Mouse (Mus musculus) spleen, adult 2 months (tissue): ENCODE data around the gene Spp1. TPM values are rescaled to one million over a fixed set of nuclear protein-coding genes. Genes with fewer than 3 reads are reported as not detected.

Source experiments
- DNase-seq, 2 experiments: peaks; one replicate each; pipeline versions ENCODE4 v3.0.0 to v3.0.0-alpha.2; 2012 to 2021; ENCODE audit warnings: low spot score in 2 of 2, low read depth in 1 of 2
- H3K27ac ChIP-seq: fragments of 200-500 bp; 2 replicates; pipeline ENCODE4 v1.5.1; 2012; ENCODE audit warnings: low read length, inconsistent platforms; ENCODE audit not compliant: insufficient read depth
- H3K27me3 ChIP-seq: fragments of 200-500 bp; 2 replicates; pipeline ENCODE4 v1.6.1; 2012; ENCODE audit warnings: mild to moderate bottlenecking, moderate library complexity, low read length, inconsistent platforms; ENCODE audit not compliant: control insufficient read depth, insufficient read depth
- H3K36me3 ChIP-seq: fragments of 200-500 bp; 2 replicates; pipeline ENCODE4 v1.6.1; 2012; ENCODE audit warnings: mild to moderate bottlenecking, low read length, inconsistent platforms; ENCODE audit not compliant: control insufficient read depth, insufficient read depth
- H3K4me1 ChIP-seq: fragments of 200-500 bp; 2 replicates; pipeline ENCODE4 v1.6.1; 2011; ENCODE audit warnings: inconsistent platforms; ENCODE audit not compliant: control insufficient read depth, insufficient read depth, insufficient read length
- H3K4me3 ChIP-seq: fragments of 200-500 bp; 2 replicates; pipeline ENCODE4 v1.5.1; 2011; ENCODE audit warnings: mild to moderate bottlenecking, inconsistent platforms; ENCODE audit not compliant: insufficient read depth, insufficient read length; ENCODE audit errors: extremely low read depth
- CTCF ChIP-seq: fragments of 200-500 bp; IDR thresholded peaks from 2 replicates; pipeline ENCODE4 v1.5.1; 2011; ENCODE audit warnings: mild to moderate bottlenecking, inconsistent platforms; ENCODE audit not compliant: insufficient read depth, insufficient read length, insufficient replicate concordance; ENCODE audit errors: extremely low read depth
- POLR2A ChIP-seq: fragments of 200-500 bp; IDR thresholded peaks from 2 replicates; pipeline ENCODE4 v1.6.1; 2011; ENCODE audit warnings: low read depth, low read length, inconsistent platforms
- WGBS: fragments of 180-500 bp; shearing (Covaris S2); methylation state at CpG from one replicate; pipeline ENCODE4 v1.1.7; 2018; 5-methylcytosine and 5-hydroxymethylcytosine counted together
- polyA plus RNA-seq: library from polyadenylated mRNA; depleted of rRNA; stranded (reverse); fragments of >200 nt; gene quantifications from 2 replicates; pipeline ENCODE4 v1.2.3, GENCODE M21; 2012

Spp1 gene
- polyA plus RNA-seq, 1 experiment, result 2.1 TPM

GRCm38 (mm10) chr5:104449491-104449890 lies 14.6 kb downstream of the Spp1 start:
- no peak for DNase-seq
- Histone ChIP-seq H3K4me3 (no peak overlapping the region), H3K4me1 (no peaks in the 10 kb centered on the region), H3K36me3 (no peaks in the 10 kb centered on the region), H3K27ac (no peak overlapping the region), H3K27me3 (no peaks in the 10 kb centered on the region)
- WGBS, result 52% methylated on average over 3 of the region's 3 CpGs
- no peak for TF ChIP-seq CTCF

GRCm38 (mm10) chr5:104453075-104453474 lies 18.2 kb downstream of the Spp1 start:
- no peak overlapping the region for H3K4me3 ChIP-seq
- H3K27ac ChIP-seq, result no peak overlapping the region
- no peaks in the 10 kb centered on the region for H3K4me1 ChIP-seq
- H3K27me3 ChIP-seq, result no peaks in the 10 kb centered on the region
- no peak for DNase-seq
- no peak for TF ChIP-seq CTCF
- no peak for TF ChIP-seq POLR2A
- 26% methylated on average over 1 of the region's 1 CpGs for WGBS
- H3K36me3 ChIP-seq, result no peaks in the 10 kb centered on the region

GRCm38 (mm10) chr5:104454564-104454963 lies 19.6 kb downstream of the Spp1 start:
- Histone ChIP-seq H3K27ac (no peak overlapping the region), H3K4me1 (no peaks in the 10 kb centered on the region), H3K27me3 (peaks cover 2% of the 10 kb centered on the region; the same call in 1 of the 2 replicates), H3K36me3 (no peaks in the 10 kb centered on the region), H3K4me3 (no peak overlapping the region)
- WGBS, result 60% methylated on average over 6 of the region's 6 CpGs
- TF ChIP-seq POLR2A (no peak), CTCF (no peak)
- DNase-seq, result no peak

DNA sequence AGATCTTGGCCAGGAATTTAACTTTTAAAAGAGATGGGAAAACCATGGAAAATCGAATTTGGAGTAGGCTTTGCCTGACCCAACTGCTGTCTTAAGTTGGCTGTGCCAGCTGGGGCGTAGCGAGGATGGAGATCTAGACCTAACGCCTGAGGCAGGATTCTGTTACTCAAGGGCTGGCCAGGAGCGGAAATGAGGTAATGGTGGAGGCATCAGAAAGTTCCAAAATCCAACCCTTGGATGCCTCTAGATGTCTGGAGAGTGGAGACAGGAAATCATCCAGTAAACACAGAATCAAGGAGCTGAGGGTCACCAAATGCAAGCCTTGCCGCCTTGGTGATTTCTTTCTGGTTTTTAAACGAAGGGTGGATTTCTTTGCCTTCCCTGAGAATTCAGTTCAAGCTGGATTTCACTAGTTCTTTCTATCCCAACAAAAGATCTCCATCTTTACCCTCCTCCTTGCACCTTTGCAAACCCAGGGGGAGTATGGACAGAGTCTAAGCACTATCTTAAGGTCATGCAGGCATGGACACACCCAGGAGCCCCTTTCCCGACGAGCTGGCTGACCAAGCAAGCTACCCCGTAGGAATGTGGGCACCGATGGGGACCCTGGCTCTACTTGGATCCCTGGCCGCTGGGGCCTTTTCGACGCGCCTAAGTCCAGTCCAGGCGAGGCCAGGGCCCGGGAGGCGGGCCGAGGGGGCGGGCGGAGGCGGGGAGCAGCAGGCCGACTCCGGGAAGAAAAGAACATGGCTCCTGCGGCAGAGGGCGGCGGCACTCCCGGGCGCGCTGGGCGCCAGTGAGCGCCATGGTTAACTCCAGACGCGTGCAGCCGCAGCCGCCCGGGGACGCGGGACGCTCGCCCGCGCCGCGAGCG lies 24.2 kb downstream of the Spp1 start, which contains the start of gene Pkd2:
TSS of gene Pkd2 (plus strand) at position 619 of the 874 bp plus-strand sequence.
- Histone ChIP-seq H3K4me1 (0 out of 2 replicates have a peak, but pooled peaks cover 2% of the 10 kb centered on the region), H3K27ac (peak within 1 kb of the TSS; percentile 62; the same call in 1 of the 2 replicates), H3K27me3 (peaks cover 9% of the 10 kb centered on the region), H3K4me3 (peak within 1 kb of the TSS; percentile 59), H3K36me3 (no peaks in the 10 kb centered on the region)
- DNase-seq, result peak in 1 of 2 experiments; percentile 3
- TF ChIP-seq POLR2A (no peak), CTCF (no peak)
- 13% methylated on average over 46 of the region's 46 CpGs for WGBS

DNA sequence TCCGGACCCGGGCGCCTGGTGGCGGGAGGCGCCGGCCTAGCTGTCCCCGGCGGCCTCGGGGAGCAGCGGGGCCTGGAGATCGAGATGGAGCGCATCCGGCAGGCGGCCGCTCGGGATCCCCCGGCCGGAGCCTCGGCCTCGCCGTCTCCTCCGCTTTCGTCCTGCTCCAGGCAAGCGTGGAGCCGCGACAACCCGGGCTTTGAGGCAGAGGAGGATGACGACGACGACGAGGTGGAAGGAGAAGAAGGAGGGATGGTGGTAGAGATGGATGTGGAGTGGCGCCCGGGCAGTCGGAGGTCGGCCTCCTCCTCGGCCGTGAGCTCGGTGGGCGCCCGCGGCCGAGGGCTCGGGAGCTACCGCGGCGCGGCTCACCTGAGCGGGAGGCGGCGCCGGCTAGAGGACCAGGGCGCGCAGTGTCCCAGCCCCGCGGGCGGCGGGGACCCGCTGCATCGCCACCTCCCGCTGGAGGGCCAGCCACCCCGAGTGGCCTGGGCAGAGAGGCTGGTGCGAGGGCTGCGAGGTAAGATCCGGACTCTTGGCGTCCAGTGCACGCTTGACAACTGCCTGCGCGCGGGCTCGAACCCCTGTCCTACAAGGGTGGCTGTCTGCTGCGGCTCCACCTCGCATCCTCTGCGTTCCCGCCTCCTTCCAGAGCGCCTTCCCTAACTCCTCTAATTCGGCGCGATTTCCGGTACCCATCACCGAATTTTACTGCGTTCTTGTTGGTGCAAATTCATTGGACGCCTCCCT lies 25.0 kb downstream of the Spp1 start:
- peak overlapping the region; percentile 62; the same call in 1 of the 2 replicates for H3K27ac ChIP-seq
- DNase-seq, result no peak
- 3% methylated on average over 81 of the region's 82 CpGs for WGBS
- 0 out of 2 replicates have a peak, but pooled peaks cover 2% of the 10 kb centered on the region for H3K4me1 ChIP-seq
- peaks cover 9% of the 10 kb centered on the region for H3K27me3 ChIP-seq
- H3K36me3 ChIP-seq, result no peaks in the 10 kb centered on the region
- no peak for TF ChIP-seq POLR2A
- no peak for TF ChIP-seq CTCF
- H3K4me3 ChIP-seq, result peak overlapping the region; percentile 59

- H3K27ac ChIP-seq, result no peak overlapping the region
- H3K4me3 ChIP-seq, result peak overlapping the region; percentile 59; the same call in 1 of the 2 replicates
- no peak for DNase-seq
- TF ChIP-seq CTCF (no peak), POLR2A (no peak)
- H3K27me3 ChIP-seq, result peaks cover 9% of the 10 kb centered on the region
- 0 out of 2 replicates have a peak, but pooled peaks cover 2% of the 10 kb centered on the region for H3K4me1 ChIP-seq
- H3K36me3 ChIP-seq, result no peaks in the 10 kb centered on the region
- 38% methylated on average over 3 of the region's 3 CpGs for WGBS
Observed at GRCm38 (mm10) chr5:104460456-104460838, 25.5 kb downstream of the Spp1 start.

GRCm38 (mm10) chr5:104460856-104461255 lies 25.9 kb downstream of the Spp1 start:
- TF ChIP-seq POLR2A (no peak), CTCF (no peak)
- no peak for DNase-seq
- H3K27me3 ChIP-seq, result peaks cover 9% of the 10 kb centered on the region
- WGBS, result 80% methylated on average over 7 of the region's 7 CpGs
- no peak overlapping the region for H3K4me3 ChIP-seq
- H3K27ac ChIP-seq, result no peak overlapping the region
- 0 out of 2 replicates have a peak, but pooled peaks cover 2% of the 10 kb centered on the region for H3K4me1 ChIP-seq
- no peaks in the 10 kb centered on the region for H3K36me3 ChIP-seq
